Mouse (Mus musculus) cerebellum, adult 9-10 months (tissue): ENCODE measurements around the gene Chchd6.

ENCODE experiments used
- DNase-seq: peaks from one replicate; pipeline ENCODE4 v3.0.0; 2022

The Chchd6 gene

GRCm38 (mm10) chr6:89508263-89508662 lies 87.2 kb downstream of the Chchd6 start:
- DNase-seq, result peak; percentile 43

- no peak for DNase-seq
These were observed 95.5 kb downstream of the Chchd6 start for GRCm38 (mm10) chr6:89499961-89500360.

GRCm38 (mm10) chr6:89498764-89499516 lies 96.5 kb downstream of the Chchd6 start:
- no peak for DNase-seq

- DNase-seq, result no peak
These were observed 98.5 kb downstream of the Chchd6 start for GRCm38 (mm10) chr6:89496916-89497315.

GRCm38 (mm10) chr6:89492368-89492767 lies 103.1 kb downstream of the Chchd6 start:
- DNase-seq, result no peak

GRCm38 (mm10) chr6:89490369-89490768 lies 105.1 kb downstream of the Chchd6 start:
- DNase-seq, result no peak

- DNase-seq, result no peak
These were observed 105.9 kb downstream of the Chchd6 start for GRCm38 (mm10) chr6:89489533-89489932.

GRCm38 (mm10) chr6:89486055-89486454 lies 109.4 kb downstream of the Chchd6 start:
- DNase-seq, result peak; percentile 29

- no peak for DNase-seq
These were observed 114.3 kb downstream of the Chchd6 start for GRCm38 (mm10) chr6:89481192-89481591.

GRCm38 (mm10) chr6:89467908-89468307 lies 127.5 kb downstream of the Chchd6 start:
- peak; percentile 88 for DNase-seq

- DNase-seq, result peak; percentile 84
These were observed 128.2 kb downstream of the Chchd6 start for GRCm38 (mm10) chr6:89467290-89467689.

GRCm38 (mm10) chr6:89466875-89467274 lies 128.6 kb downstream of the Chchd6 start:
- DNase-seq, result no peak

GRCm38 (mm10) chr6:89466053-89466708 lies 129.3 kb downstream of the Chchd6 start:
- peak; percentile 94 for DNase-seq

- DNase-seq, result peak; percentile 66
These were observed 133.2 kb downstream of the Chchd6 start for GRCm38 (mm10) chr6:89462223-89462760.

GRCm38 (mm10) chr6:89461250-89462222 lies 133.9 kb downstream of the Chchd6 start:
- DNase-seq, result no peak

GRCm38 (mm10) chr6:89459634-89460033 lies 135.8 kb downstream of the Chchd6 start:
- no peak for DNase-seq

GRCm38 (mm10) chr6:89457601-89458000 lies 137.9 kb downstream of the Chchd6 start:
- DNase-seq, result no peak

GRCm38 (mm10) chr6:89456409-89456961 lies 139.0 kb downstream of the Chchd6 start:
- no peak for DNase-seq

- no peak for DNase-seq
These were observed 139.9 kb downstream of the Chchd6 start for GRCm38 (mm10) chr6:89455523-89456000.

GRCm38 (mm10) chr6:89454437-89454836 lies 141.0 kb downstream of the Chchd6 start:
- DNase-seq, result no peak

- peak; percentile 75 for DNase-seq
These were observed 142.3 kb downstream of the Chchd6 start for GRCm38 (mm10) chr6:89452976-89453674.

GRCm38 (mm10) chr6:89452356-89452755 lies 143.1 kb downstream of the Chchd6 start:
- no peak for DNase-seq
